In the genomic region with DNA sequence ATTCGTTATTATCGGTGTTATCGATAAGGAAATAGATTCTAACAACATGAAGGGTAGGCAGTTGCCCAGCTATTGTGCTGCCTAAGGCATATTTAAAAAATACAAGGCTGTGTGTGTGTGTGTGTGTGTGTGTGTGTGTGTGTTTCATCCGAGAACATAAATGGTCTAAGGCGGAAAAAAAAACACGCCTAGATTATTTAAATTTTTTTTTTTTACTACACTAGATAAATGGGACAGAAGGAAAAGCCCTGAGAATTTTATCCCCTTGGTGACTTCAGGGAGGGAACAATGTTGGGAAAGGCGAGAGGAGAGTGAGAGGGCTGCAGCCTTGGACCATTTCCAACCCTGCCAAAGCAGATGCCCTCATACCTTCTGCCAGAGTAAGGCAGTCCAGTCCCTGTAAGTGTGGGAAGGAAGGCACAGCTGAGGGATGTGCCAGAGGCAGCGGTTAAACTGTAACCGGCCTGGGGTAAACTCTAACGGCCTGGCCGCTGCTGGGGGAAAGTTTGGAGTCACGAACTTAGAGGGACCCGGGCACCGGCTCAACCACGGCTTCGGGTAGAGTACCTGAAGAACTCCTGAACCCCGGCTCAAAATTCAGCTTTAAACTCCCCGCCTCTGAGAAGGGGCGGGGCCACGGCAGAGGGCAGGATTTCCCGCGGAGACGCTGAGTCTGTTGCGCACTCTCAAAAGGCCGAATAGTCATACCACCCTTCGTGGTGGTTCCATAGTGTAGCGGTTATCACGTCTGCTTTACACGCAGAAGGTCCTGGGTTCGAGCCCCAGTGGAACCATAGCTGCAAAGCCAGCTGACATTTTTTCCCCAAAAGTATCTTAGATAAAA, we compare ENCODE assay signal across 1 mouse cellular context.
A peak's percentile ranks its signal among the peaks of the same experiment; 100 is the strongest.
TF ChIP-seq lines count a peak whose summit lies in the region.

No protein-coding gene starts in this region.

TF ChIP-seq in CH12.LX, 34 proteins besides CTCF, POLR2A, EP300 and RAD21 (continued from another document):
- TF ChIP-seq JUN (IDR thresholded peaks at IDR 0.05; ENCODE audit: insufficient read depth, low read depth, low read length) (no peak), BHLHE40 (IDR thresholded peaks at IDR 0.05; ENCODE audit: low read depth, low read length) (no peak), MAFK (IDR thresholded peaks at IDR 0.05; ENCODE audit: insufficient replicate concordance, low read length) (peak; percentile 93), JUND (conservative IDR thresholded peaks at IDR 0.05; ENCODE audit: low read depth, low read length) (no peak)
